Mouse (Mus musculus) layer of hippocampus, adult 2 months (tissue): ENCODE measurements around the gene Dicer1. TPM values are rescaled to one million over a fixed set of nuclear protein-coding genes. Genes with fewer than 3 reads are reported as not detected.
A peak's percentile ranks its signal among the peaks of the same experiment; 100 is the strongest.

Experiments used
- DNase-seq, 2 experiments: peaks; one replicate each; pipeline ENCODE4 v3.0.0; 2022; ENCODE audit warnings: low spot score in 2 of 2
- H3K27ac ChIP-seq: fragments of 200-600 bp; 2 replicates; pipeline ENCODE4 v1.8.1; 2022
- H3K4me3 ChIP-seq: fragments of 200-600 bp; 2 replicates; pipeline ENCODE4 v1.8.1; 2022; ENCODE audit warnings: mild to moderate bottlenecking
- CTCF ChIP-seq: fragments of 200-600 bp; conservative IDR thresholded peaks from 2 replicates; pipeline ENCODE4 v1.8.1; 2022; ENCODE audit warnings: antibody characterized with exemption, mild to moderate bottlenecking, moderate library complexity
- long read RNA-seq, 2 experiments: library from polyadenylated mRNA; stranded (forward); transcript quantifications; one replicate each; pipeline ENCODE4 v2.0.0; 2021; ENCODE audit warnings: borderline mapping rate in 2 of 2
- total RNA-seq, 2 experiments: library from RNA; stranded (reverse); gene quantifications; 2 replicates each; pipeline ENCODE4 v1.2.3; 2021

Dicer1 gene
- 10 to 100 TPM; 43.7 to 47.1 TPM for total RNA-seq
- long read RNA-seq, experiment 1, partial matches to known transcripts = 1 of 8 reads
- long read RNA-seq, experiment 1, other reads (novel, unspliced or antisense) = 7 of 8 reads
- long read RNA-seq, experiment 2, partial matches to known transcripts = 2 of 12 reads
- long read RNA-seq, experiment 2, other reads (novel, unspliced or antisense) = 10 of 12 reads

- H3K4me3 ChIP-seq = peak within 1 kb of the TSS; percentile 95
- DNase-seq = peak; percentile 96 to 99
- peak; percentile 47; the same call in 1 of the 2 replicates for TF ChIP-seq CTCF
Measured at GRCm38 (mm10) chr12:104751814-104752765, at the start of gene Dicer1. Dicer1 (minus strand) TSS chr12:104751952.

GRCm38 (mm10) chr12:104799365-104799764 is 47.6 kb upstream of the Dicer1 start:
- TF ChIP-seq CTCF = peak; percentile 62
- Histone ChIP-seq H3K27ac (no peak overlapping the region), H3K4me3 (no peak overlapping the region)
- DNase-seq = no peak

More at GRCm38 (mm10) chr12:104751814-104752765, at the start of gene Dicer1:
- peak within 1 kb of the TSS; percentile 95 for H3K27ac ChIP-seq

GRCm38 (mm10) chr12:104797905-104798304 is 46.2 kb upstream of the Dicer1 start:
- DNase-seq = no peak
- no peak overlapping the region for H3K27ac ChIP-seq
- no peak for TF ChIP-seq CTCF
- no peak overlapping the region for H3K4me3 ChIP-seq

GRCm38 (mm10) chr12:104796635-104797378 is 45.1 kb upstream of the Dicer1 start:
- Histone ChIP-seq H3K27ac (no peak overlapping the region), H3K4me3 (no peak overlapping the region)
- TF ChIP-seq CTCF = peak; percentile 68
- DNase-seq = no peak

GRCm38 (mm10) chr12:104794957-104795356 is 43.2 kb upstream of the Dicer1 start:
- DNase-seq = no peak
- TF ChIP-seq CTCF = 0 out of 2 replicates have a peak, but pooled peaks have one; percentile 4
- Histone ChIP-seq H3K27ac (peak overlapping the region; percentile 11; the same call in 1 of the 2 replicates), H3K4me3 (no peak overlapping the region)

GRCm38 (mm10) chr12:104793486-104793885 is 41.7 kb upstream of the Dicer1 start:
- no peak for TF ChIP-seq CTCF
- no peak for DNase-seq
- Histone ChIP-seq H3K27ac (no peak overlapping the region), H3K4me3 (no peak overlapping the region)

GRCm38 (mm10) chr12:104777603-104778002 is 25.9 kb upstream of the Dicer1 start:
- no peak for TF ChIP-seq CTCF
- H3K4me3 ChIP-seq = no peak overlapping the region
- no peak overlapping the region; the same call in 1 of the 2 replicates for H3K27ac ChIP-seq
- no peak for DNase-seq

- no peak for DNase-seq
- peak; percentile 67 for TF ChIP-seq CTCF
- Histone ChIP-seq H3K27ac (no peak overlapping the region), H3K4me3 (no peak overlapping the region)
Measured at GRCm38 (mm10) chr12:104771941-104772340, 20.2 kb upstream of the Dicer1 start.

- H3K4me3 ChIP-seq = no peak overlapping the region
- TF ChIP-seq CTCF = no peak
- H3K27ac ChIP-seq = no peak overlapping the region
Measured at GRCm38 (mm10) chr12:104769201-104769785, 17.5 kb upstream of the Dicer1 start.

GRCm38 (mm10) chr12:104767183-104767582 is 15.4 kb upstream of the Dicer1 start:
- Histone ChIP-seq H3K4me3 (no peak overlapping the region), H3K27ac (no peak overlapping the region)
- peak; percentile 77 for TF ChIP-seq CTCF
- DNase-seq = no peak

More at GRCm38 (mm10) chr12:104769201-104769785, 17.5 kb upstream of the Dicer1 start:
- DNase-seq = no peak

- no peak for DNase-seq
- Histone ChIP-seq H3K27ac (no peak overlapping the region), H3K4me3 (no peak overlapping the region)
- TF ChIP-seq CTCF = no peak
Measured at GRCm38 (mm10) chr12:104765761-104766160, 14.0 kb upstream of the Dicer1 start.

- TF ChIP-seq CTCF = no peak
- Histone ChIP-seq H3K27ac (no peak overlapping the region), H3K4me3 (no peak overlapping the region)
- DNase-seq = no peak
Measured at GRCm38 (mm10) chr12:104765116-104765515, 13.4 kb upstream of the Dicer1 start.

- H3K27ac ChIP-seq = no peak overlapping the region
- no peak for DNase-seq
- TF ChIP-seq CTCF = no peak
- no peak overlapping the region for H3K4me3 ChIP-seq
Measured at GRCm38 (mm10) chr12:104763918-104764317, 12.2 kb upstream of the Dicer1 start.
